In genomic region chr8:31638417-31638816, GRCm38 (mm10) we compare ENCODE assay signal across 21 mouse cellular contexts.
DNase-seq lines count a peak whose midpoint lies in the region; ATAC-seq and TF ChIP-seq lines count a peak whose summit lies in the region.
"Had no signal": no experiment of that assay in that cellular context is flagged by ENCODE, and none has a peak within 500 bp of the region (broad histone marks: within the 10 kb centered on the region; RNA-seq: fewer than 3 reads in every experiment).

No protein-coding gene starts in this region.

- WGBS in limb, embryonic 13.5 days: 43% methylated on average over 3 of the region's 3 CpGs
- WGBS in limb, embryonic 10.5 days: 87% methylated on average over 3 of the region's 3 CpGs
- 87% methylated on average over 3 of the region's 3 CpGs for WGBS in midbrain, embryonic 11.5 days
- 87% methylated on average over 3 of the region's 3 CpGs for WGBS in midbrain, embryonic 13.5 days
- 26% methylated on average over 3 of the region's 3 CpGs for WGBS in limb, embryonic 14.5 days

- no peak overlapping the region; the same call in 1 of the 2 replicates for H3K27ac ChIP-seq in limb, embryonic 13.5 days
- H3K27ac ChIP-seq in limb, embryonic 10.5 days: no peak overlapping the region
- no peak overlapping the region for H3K27ac ChIP-seq in midbrain, embryonic 11.5 days (ENCODE audit: low read depth, low read length)
- H3K27ac ChIP-seq in midbrain, embryonic 13.5 days: no peak overlapping the region
- H3K27ac ChIP-seq in limb, embryonic 14.5 days (replicated peaks; ENCODE audit: low read depth, low read length): no peak overlapping the region

- H3K36me3 ChIP-seq in limb, embryonic 13.5 days: no peaks in the 10 kb centered on the region
- H3K36me3 ChIP-seq in limb, embryonic 10.5 days: no peaks in the 10 kb centered on the region
- H3K36me3 ChIP-seq in midbrain, embryonic 11.5 days (ENCODE audit: control insufficient read depth, insufficient read depth, low read length): no peaks in the 10 kb centered on the region
- H3K36me3 ChIP-seq in midbrain, embryonic 13.5 days: no peaks in the 10 kb centered on the region
- H3K36me3 ChIP-seq in limb, embryonic 14.5 days (ENCODE audit: control insufficient read depth, insufficient read depth, low read length): no peaks in the 10 kb centered on the region
- H3K36me3 ChIP-seq: G1E had no signal

- H3K4me2 ChIP-seq in limb, embryonic 13.5 days (replicated peaks): no peak overlapping the region
- H3K4me2 ChIP-seq in midbrain, embryonic 11.5 days: no peak overlapping the region
- H3K4me2 ChIP-seq in midbrain, embryonic 13.5 days (replicated peaks): no peak overlapping the region
- H3K4me2 ChIP-seq in limb, embryonic 14.5 days (replicated peaks; ENCODE audit: low read depth, low read length, severe bottlenecking): no peak overlapping the region

- ATAC-seq in limb, embryonic 13.5 days (ENCODE audit: low FRiP score, low read depth): peak; percentile 83
- ATAC-seq in midbrain, embryonic 11.5 days (ENCODE audit: low FRiP score): no peak
- ATAC-seq in midbrain, embryonic 13.5 days: no peak
- peak; percentile 62 for ATAC-seq in limb, embryonic 14.5 days (ENCODE audit: low FRiP score, low read depth)
- ATAC-seq: activated CD4-positive, CD25-positive, alpha-beta regulatory T cell, adult 4 months; CD4-positive, CD25-positive, alpha-beta regulatory T cell, adult 4 months; Patski had no signal

- no peak overlapping the region for H3K9ac ChIP-seq in limb, embryonic 13.5 days
- no peak overlapping the region for H3K9ac ChIP-seq in midbrain, embryonic 11.5 days (ENCODE audit: low read length)
- H3K9ac ChIP-seq in midbrain, embryonic 13.5 days (replicated peaks): no peak overlapping the region
- H3K9ac ChIP-seq in limb, embryonic 14.5 days (ENCODE audit: low read depth, low read length, severe bottlenecking): no peak overlapping the region

- peaks cover 7% of the 10 kb centered on the region; the same call in 1 of the 2 replicates for H3K4me1 ChIP-seq in limb, embryonic 13.5 days
- no peaks in the 10 kb centered on the region for H3K4me1 ChIP-seq in limb, embryonic 10.5 days
- H3K4me1 ChIP-seq in midbrain, embryonic 11.5 days (ENCODE audit: control insufficient read depth, insufficient read depth, low read length): no peaks in the 10 kb centered on the region
- H3K4me1 ChIP-seq in midbrain, embryonic 13.5 days (replicated peaks): no peaks in the 10 kb centered on the region
- peaks cover 8% of the 10 kb centered on the region; the same call in 1 of the 2 replicates for H3K4me1 ChIP-seq in limb, embryonic 14.5 days (ENCODE audit: control insufficient read depth, insufficient read depth, low read length)

- TF ChIP-seq POLR2A in limb, embryonic 14.5 days (IDR thresholded peaks at IDR 0.05; ENCODE audit: borderline replicate concordance, extremely low read depth, insufficient read depth, insufficient read length): no peak

- H3K4me3 ChIP-seq in limb, embryonic 13.5 days: no peak overlapping the region
- no peak overlapping the region for H3K4me3 ChIP-seq in limb, embryonic 10.5 days
- H3K4me3 ChIP-seq in midbrain, embryonic 11.5 days (ENCODE audit: low read depth, low read length): no peak overlapping the region
- no peak overlapping the region for H3K4me3 ChIP-seq in midbrain, embryonic 13.5 days (replicated peaks)
- no peak overlapping the region for H3K4me3 ChIP-seq in limb, embryonic 14.5 days (replicated peaks; ENCODE audit: low read length)

- no peak for DNase-seq in limb, embryonic 10.5 days (ENCODE audit: low spot score)
- peak; percentile 44 for DNase-seq in midbrain, embryonic 11.5 days (ENCODE audit: low spot score, missing footprints)
- DNase-seq in limb, embryonic 14.5 days (ENCODE audit: low spot score): peak; percentile 13
- DNase-seq in left cerebral cortex, postnatal 36 days (ENCODE audit: low spot score in 2 of 2): no peak
- DNase-seq: adrenal gland, adult 2 months; adrenal gland, adult 8-10 months; adrenal gland, postnatal 10 days; adrenal gland, postnatal 14 days; adrenal gland, postnatal 25 days; adrenal gland, postnatal 36 days; B cell, adult 2 months; cerebellum, adult 11 months; cerebellum, adult 11-12 months; cerebellum, adult 18-20 months had no signal

- no peaks in the 10 kb centered on the region for H3K27me3 ChIP-seq in limb, embryonic 13.5 days
- no peaks in the 10 kb centered on the region for H3K27me3 ChIP-seq in limb, embryonic 10.5 days (ENCODE audit: low read depth, poor library complexity, severe bottlenecking)
- H3K27me3 ChIP-seq in midbrain, embryonic 11.5 days (ENCODE audit: control insufficient read depth, insufficient read depth, low read length): no peaks in the 10 kb centered on the region
- H3K27me3 ChIP-seq in midbrain, embryonic 13.5 days: no peaks in the 10 kb centered on the region
- H3K27me3 ChIP-seq in limb, embryonic 14.5 days (ENCODE audit: control insufficient read depth, insufficient read depth, low read length): no peaks in the 10 kb centered on the region
- H3K27me3 ChIP-seq: CH12.LX, Patski had no signal

- intact Hi-C loops in left cerebral cortex, postnatal 36 days (cut with DNase I): no loop called here

- 0 out of 2 replicates have a peak, but pooled peaks cover 2% of the 10 kb centered on the region for H3K9me3 ChIP-seq in limb, embryonic 13.5 days
- no peaks in the 10 kb centered on the region for H3K9me3 ChIP-seq in limb, embryonic 10.5 days (replicated peaks)
- H3K9me3 ChIP-seq in midbrain, embryonic 11.5 days (ENCODE audit: control insufficient read depth, low read length): no peaks in the 10 kb centered on the region
- no peaks in the 10 kb centered on the region for H3K9me3 ChIP-seq in midbrain, embryonic 13.5 days
- no peaks in the 10 kb centered on the region for H3K9me3 ChIP-seq in limb, embryonic 14.5 days (ENCODE audit: control insufficient read depth, low read length)
- H3K9me3 ChIP-seq: G1E had no signal

Comparison
In these comparisons a context has a peak if more than half of its experiments do, and no peak if none do; other contexts are left out.
1. DNase-seq: peak in midbrain, embryonic 11.5 days (single experiment) and limb, embryonic 14.5 days (single experiment); none in limb, embryonic 10.5 days (single experiment) and left cerebral cortex, postnatal 36 days (0 of 2).
2. ATAC-seq: peak in limb, embryonic 13.5 days (single experiment) and limb, embryonic 14.5 days (single experiment); none in midbrain, embryonic 11.5 days (single experiment) and midbrain, embryonic 13.5 days (single experiment).